Mouse (Mus musculus): ENCODE data around the gene Ccnyl1. TPM values are rescaled to one million over a fixed set of nuclear protein-coding genes. Genes with fewer than 3 reads are reported as not detected.

The Ccnyl1 gene
- polyA plus RNA-seq, 1 experiment from 2014 or later: 4.4 TPM

DNA sequence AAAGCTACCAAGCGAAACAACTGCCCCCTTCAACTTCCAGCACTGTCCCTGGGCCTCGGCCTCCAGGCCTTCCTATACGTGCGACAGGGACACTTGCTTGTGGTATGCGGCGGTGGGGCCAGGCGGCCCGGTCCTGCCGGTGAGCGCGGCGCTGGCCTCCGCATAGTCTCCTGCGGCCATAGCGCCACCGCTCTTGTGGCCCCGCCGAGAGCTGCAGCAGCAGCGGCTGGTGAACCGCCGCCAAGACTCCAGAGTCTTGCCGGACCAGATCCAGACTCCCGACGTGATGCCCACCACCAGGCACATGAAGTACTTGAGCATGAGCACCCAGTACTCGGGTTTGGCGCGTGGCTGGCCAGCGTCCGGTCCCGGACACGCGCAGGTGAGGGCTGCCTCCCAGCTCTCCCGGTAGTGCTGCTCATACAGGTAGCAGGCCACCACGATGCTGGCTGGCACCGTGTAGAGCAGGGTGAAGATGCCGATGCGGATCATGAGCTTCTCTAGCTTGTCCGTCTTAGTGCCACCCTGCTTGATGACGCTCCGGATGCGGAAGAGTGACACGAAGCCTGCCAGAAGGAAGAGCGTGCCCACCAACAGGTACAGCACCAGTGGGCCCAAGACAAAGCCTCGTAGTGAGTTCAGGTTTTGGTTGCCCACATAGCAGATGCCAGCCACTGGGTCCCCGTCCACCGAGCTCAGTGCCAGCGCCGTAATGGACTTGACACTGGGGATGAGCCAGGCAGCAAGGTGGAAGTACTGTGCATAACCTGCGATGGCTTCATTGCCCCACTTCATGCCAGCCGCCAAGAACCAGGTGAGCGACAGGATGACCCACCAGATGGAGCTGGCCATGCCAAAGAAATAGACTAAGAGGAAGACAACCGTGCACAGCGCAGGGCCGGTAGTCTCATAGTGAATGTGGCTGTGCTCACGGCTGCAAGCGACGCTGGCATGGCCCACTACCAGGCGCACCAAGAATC is 44.8 kb downstream of the Ccnyl1 start:
- H3K36me3 ChIP-seq (ENCODE audit: control insufficient read depth, insufficient read depth): no peaks in the 10 kb centered on the region
- WGBS: 26% methylated on average over 58 of the region's 58 CpGs
- H3K27ac ChIP-seq (ENCODE audit: low read length): no peak overlapping the region
- peaks cover 48% of the 10 kb centered on the region for H3K4me1 ChIP-seq (replicated peaks; ENCODE audit: control insufficient read depth, insufficient read depth, low read length)
- peak overlapping the region; percentile 98 for H3K4me2 ChIP-seq (ENCODE audit: low read length)
- peak overlapping the region; percentile 66 for H3K4me3 ChIP-seq (replicated peaks; ENCODE audit: low read length)
- H3K27me3 ChIP-seq (replicated peaks; ENCODE audit: control insufficient read depth, insufficient read depth, low read length): peaks cover 57% of the 10 kb centered on the region
- peak overlapping the region; percentile 57 for H3K9ac ChIP-seq (replicated peaks; ENCODE audit: low read depth, low read length)
- no peaks in the 10 kb centered on the region for H3K9me3 ChIP-seq (ENCODE audit: control insufficient read depth, low read length)
- ATAC-seq: no peak

GRCm38 (mm10) chr1:64735781-64736680 is 45.8 kb downstream of the Ccnyl1 start:
- Histone ChIP-seq H3K36me3 (ENCODE audit: control insufficient read depth, insufficient read depth) (no peaks in the 10 kb centered on the region), H3K4me3 (replicated peaks; ENCODE audit: low read length) (peak overlapping the region; percentile 66), H3K27ac (ENCODE audit: low read length) (no peak overlapping the region), H3K4me1 (replicated peaks; ENCODE audit: control insufficient read depth, insufficient read depth, low read length) (peaks cover 48% of the 10 kb centered on the region), H3K9me3 (ENCODE audit: control insufficient read depth, low read length) (no peaks in the 10 kb centered on the region), H3K9ac (replicated peaks; ENCODE audit: low read depth, low read length) (peak overlapping the region; percentile 57), H3K4me2 (ENCODE audit: low read length) (peak overlapping the region; percentile 98), H3K27me3 (replicated peaks; ENCODE audit: control insufficient read depth, insufficient read depth, low read length) (peaks cover 57% of the 10 kb centered on the region)
- ATAC-seq: peak; percentile 23
- WGBS: 4% methylated on average over 74 of the region's 75 CpGs

- H3K9me3 ChIP-seq (ENCODE audit: control insufficient read depth, low read length): no peaks in the 10 kb centered on the region
- H3K4me3 ChIP-seq (replicated peaks; ENCODE audit: low read length): peak overlapping the region; percentile 66
- H3K4me2 ChIP-seq (ENCODE audit: low read length): peak overlapping the region; percentile 98
- peak; percentile 4 for ATAC-seq
- H3K9ac ChIP-seq (replicated peaks; ENCODE audit: low read depth, low read length): peak overlapping the region; percentile 57
- peaks cover 52% of the 10 kb centered on the region for H3K27me3 ChIP-seq (replicated peaks; ENCODE audit: control insufficient read depth, insufficient read depth, low read length)
- no peaks in the 10 kb centered on the region for H3K36me3 ChIP-seq (ENCODE audit: control insufficient read depth, insufficient read depth)
- peaks cover 48% of the 10 kb centered on the region for H3K4me1 ChIP-seq (replicated peaks; ENCODE audit: control insufficient read depth, insufficient read depth, low read length)
- WGBS: under 1% methylated on average over 50 of the region's 56 CpGs
- no peak overlapping the region for H3K27ac ChIP-seq (ENCODE audit: low read length)
These were observed 46.6 kb downstream of the Ccnyl1 start for GRCm38 (mm10) chr1:64736681-64737501.

DNA sequence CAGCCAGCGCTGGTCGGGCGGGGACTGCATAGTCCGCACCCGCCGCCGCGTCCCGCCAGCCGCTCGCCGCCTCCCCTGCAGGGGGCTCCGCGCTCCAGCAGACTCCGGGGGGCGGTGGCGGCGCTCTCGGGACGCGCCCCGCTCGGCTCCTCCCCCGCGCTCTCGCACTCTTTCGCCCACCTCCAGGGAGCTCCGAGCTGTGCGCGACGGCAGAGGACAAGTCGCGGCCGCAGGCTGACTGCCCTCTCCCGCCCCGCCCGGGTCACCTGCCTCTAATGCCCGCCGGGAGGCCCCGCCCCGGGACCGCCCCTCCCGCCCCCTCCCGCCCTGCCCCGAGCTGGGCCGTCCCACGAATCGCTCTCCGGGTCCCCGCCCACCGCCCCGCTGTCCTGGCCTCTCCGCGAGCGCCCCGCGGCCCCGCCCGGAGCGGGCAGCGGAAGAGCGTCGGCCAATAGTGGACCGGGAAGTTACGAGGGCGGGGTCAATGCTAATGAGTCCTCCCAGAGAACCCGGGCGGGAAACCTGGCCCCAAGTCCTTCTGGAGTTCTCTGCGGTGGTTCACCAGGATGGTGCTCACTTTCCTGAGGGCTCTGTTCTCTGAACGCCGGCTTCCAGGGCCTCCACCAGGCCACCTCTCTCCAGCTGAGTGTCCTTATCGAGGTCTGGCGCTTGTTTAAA is 47.4 kb downstream of the Ccnyl1 start, which contains the start of gene Fzd5:
TSS of gene Fzd5 (minus strand) at position 250 of the 678 bp plus-strand sequence.
- peak; percentile 90 for ATAC-seq
- peak within 1 kb of the TSS; percentile 98 for H3K4me2 ChIP-seq (ENCODE audit: low read length)
- H3K9ac ChIP-seq (replicated peaks; ENCODE audit: low read depth, low read length): peak within 1 kb of the TSS; percentile 57
- peak within 1 kb of the TSS; percentile 66 for H3K4me3 ChIP-seq (replicated peaks; ENCODE audit: low read length)
- H3K27me3 ChIP-seq (replicated peaks; ENCODE audit: control insufficient read depth, insufficient read depth, low read length): peaks cover 49% of the 10 kb centered on the region
- H3K36me3 ChIP-seq (ENCODE audit: control insufficient read depth, insufficient read depth): no peaks in the 10 kb centered on the region
- WGBS: under 1% methylated on average over 49 of the region's 73 CpGs
- no peaks in the 10 kb centered on the region for H3K9me3 ChIP-seq (ENCODE audit: control insufficient read depth, low read length)
- H3K4me1 ChIP-seq (replicated peaks; ENCODE audit: control insufficient read depth, insufficient read depth, low read length): peaks cover 45% of the 10 kb centered on the region
- no peak within 1 kb of the TSS for H3K27ac ChIP-seq (ENCODE audit: low read length)

DNA sequence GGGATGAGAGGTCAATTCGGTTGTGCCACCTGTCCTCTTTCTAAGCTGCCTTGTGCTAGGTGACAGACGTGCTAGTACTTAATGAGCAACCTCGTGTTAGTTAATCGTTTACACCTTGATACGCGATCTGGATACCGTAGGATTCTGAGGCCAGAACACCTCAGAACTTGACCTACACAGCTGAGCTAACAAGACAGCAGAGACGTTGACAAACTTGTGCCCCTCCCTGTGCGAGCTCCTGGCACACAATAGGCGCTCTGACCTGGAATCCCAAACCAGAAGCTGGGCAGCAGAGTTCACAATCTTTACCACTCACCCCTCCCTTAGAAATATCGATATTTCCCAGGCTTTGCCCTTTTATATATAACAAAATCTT is 47.9 kb downstream of the Ccnyl1 start:
- Histone ChIP-seq H3K4me2 (ENCODE audit: low read length) (peak overlapping the region; percentile 98), H3K27me3 (replicated peaks; ENCODE audit: control insufficient read depth, insufficient read depth, low read length) (peaks cover 47% of the 10 kb centered on the region), H3K9ac (replicated peaks; ENCODE audit: low read depth, low read length) (no peak overlapping the region), H3K27ac (ENCODE audit: low read length) (no peak overlapping the region), H3K9me3 (ENCODE audit: control insufficient read depth, low read length) (no peaks in the 10 kb centered on the region), H3K4me1 (replicated peaks; ENCODE audit: control insufficient read depth, insufficient read depth, low read length) (peaks cover 45% of the 10 kb centered on the region), H3K36me3 (ENCODE audit: control insufficient read depth, insufficient read depth) (no peaks in the 10 kb centered on the region), H3K4me3 (replicated peaks; ENCODE audit: low read length) (peak overlapping the region; percentile 66)
- ATAC-seq: no peak
- 0% methylated on average over 11 of the region's 11 CpGs for WGBS

DNA sequence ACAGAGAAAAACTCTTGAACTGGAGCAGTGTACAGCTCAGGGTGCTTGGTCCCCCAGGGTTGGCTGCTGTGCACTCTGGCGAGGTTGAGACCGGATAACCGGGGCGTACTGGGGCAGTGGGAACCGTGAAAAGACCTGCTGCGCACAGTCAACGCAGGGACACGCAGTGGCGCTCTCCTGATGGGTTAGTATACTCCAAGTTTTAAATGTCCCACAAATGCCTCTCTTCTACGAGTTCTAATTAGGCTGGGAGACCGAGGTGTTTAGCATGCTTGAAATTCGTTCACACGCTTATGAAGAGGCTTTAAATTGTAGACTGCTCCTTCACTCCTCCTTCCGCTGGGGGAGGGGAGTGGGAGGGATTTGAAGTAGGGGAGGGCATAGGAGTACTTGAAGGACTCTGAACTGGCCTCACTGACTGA is 48.4 kb downstream of the Ccnyl1 start:
- Histone ChIP-seq H3K27me3 (replicated peaks; ENCODE audit: control insufficient read depth, insufficient read depth, low read length) (peaks cover 43% of the 10 kb centered on the region), H3K4me2 (ENCODE audit: low read length) (peak overlapping the region; percentile 98), H3K4me1 (replicated peaks; ENCODE audit: control insufficient read depth, insufficient read depth, low read length) (peaks cover 45% of the 10 kb centered on the region), H3K9ac (replicated peaks; ENCODE audit: low read depth, low read length) (no peak overlapping the region), H3K27ac (ENCODE audit: low read length) (no peak overlapping the region), H3K9me3 (ENCODE audit: control insufficient read depth, low read length) (no peaks in the 10 kb centered on the region), H3K4me3 (replicated peaks; ENCODE audit: low read length) (peak overlapping the region; percentile 11; the same call in 1 of the 2 replicates), H3K36me3 (ENCODE audit: control insufficient read depth, insufficient read depth) (no peaks in the 10 kb centered on the region)
- no peak for ATAC-seq
- WGBS: 0% methylated on average over 14 of the region's 14 CpGs

GRCm38 (mm10) chr1:64742741-64743408 is 52.6 kb downstream of the Ccnyl1 start:
- H3K4me2 ChIP-seq (ENCODE audit: low read length): no peak overlapping the region
- H3K27me3 ChIP-seq (replicated peaks; ENCODE audit: control insufficient read depth, insufficient read depth, low read length): peaks cover 17% of the 10 kb centered on the region
- H3K4me1 ChIP-seq (replicated peaks; ENCODE audit: control insufficient read depth, insufficient read depth, low read length): peaks cover 10% of the 10 kb centered on the region
- H3K9ac ChIP-seq (replicated peaks; ENCODE audit: low read depth, low read length): no peak overlapping the region
- no peaks in the 10 kb centered on the region for H3K9me3 ChIP-seq (ENCODE audit: control insufficient read depth, low read length)
- no peak for ATAC-seq
- no peak overlapping the region for H3K27ac ChIP-seq (ENCODE audit: low read length)
- no peak overlapping the region for H3K4me3 ChIP-seq (replicated peaks; ENCODE audit: low read length)
- no peaks in the 10 kb centered on the region for H3K36me3 ChIP-seq (ENCODE audit: control insufficient read depth, insufficient read depth)
- 89% methylated on average over 18 of the region's 18 CpGs for WGBS

DNA sequence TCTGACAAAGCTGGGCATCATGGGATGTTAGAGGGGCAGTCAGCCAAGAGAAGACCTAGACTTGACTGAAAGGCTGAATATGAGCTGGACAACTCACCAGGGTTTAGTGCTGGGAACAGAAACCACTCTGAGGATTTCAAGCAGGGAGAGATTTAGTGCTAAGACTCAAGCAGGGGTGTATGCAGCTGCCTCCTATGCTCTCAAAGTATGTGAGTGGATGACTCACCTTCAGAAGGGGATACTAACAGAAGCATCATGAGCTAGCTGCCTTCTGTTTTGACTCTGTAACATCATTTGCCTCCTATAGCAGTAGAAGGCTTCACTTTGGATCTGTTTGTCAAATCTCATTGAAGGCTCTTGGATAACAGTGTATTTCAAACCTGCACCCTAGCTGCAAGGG is 54.4 kb downstream of the Ccnyl1 start:
- Histone ChIP-seq H3K4me3 (replicated peaks; ENCODE audit: low read length) (no peak overlapping the region), H3K9ac (replicated peaks; ENCODE audit: low read depth, low read length) (no peak overlapping the region), H3K27ac (ENCODE audit: low read length) (no peak overlapping the region), H3K4me2 (ENCODE audit: low read length) (no peak overlapping the region), H3K27me3 (replicated peaks; ENCODE audit: control insufficient read depth, insufficient read depth, low read length) (0 out of 2 replicates have a peak, but pooled peaks cover 2% of the 10 kb centered on the region), H3K4me1 (replicated peaks; ENCODE audit: control insufficient read depth, insufficient read depth, low read length) (no peaks in the 10 kb centered on the region), H3K36me3 (ENCODE audit: control insufficient read depth, insufficient read depth) (no peaks in the 10 kb centered on the region), H3K9me3 (ENCODE audit: control insufficient read depth, low read length) (no peaks in the 10 kb centered on the region)
- ATAC-seq: no peak

Data from forebrain, embryonic 16.5 days (tissue).